Comparison of ENCODE assay signal across 8 mouse cellular contexts in the genomic region with DNA sequence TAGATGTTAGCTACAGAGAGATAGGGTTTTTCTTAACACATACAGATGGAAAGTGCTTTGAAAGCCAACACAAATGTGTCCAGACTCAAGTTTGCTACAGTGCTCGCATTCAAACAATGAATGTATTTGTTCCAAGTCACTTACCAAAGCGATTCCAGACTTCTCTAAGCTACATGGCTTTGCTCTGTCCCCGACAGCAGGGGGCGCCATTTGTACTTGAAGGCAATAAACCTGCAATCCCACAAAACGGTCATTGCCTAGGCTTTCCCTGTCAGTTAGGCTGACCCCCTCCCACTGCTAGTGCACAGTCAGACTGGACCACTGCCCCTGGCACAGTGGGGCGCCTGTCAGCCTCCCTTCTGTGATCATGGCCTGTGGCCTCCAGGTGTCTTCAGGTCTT. TPM values are rescaled to one million over a fixed set of nuclear protein-coding genes. Genes with fewer than 3 reads are reported as not detected.
DNase-seq lines count a peak whose midpoint lies in the region; ATAC-seq and TF ChIP-seq lines count a peak whose summit lies in the region.

No protein-coding gene starts in this region.

- no peaks in the 10 kb centered on the region for H3K4me1 ChIP-seq in heart, postnatal 0 days (ENCODE audit: control insufficient read depth, insufficient read depth)
- no peaks in the 10 kb centered on the region for H3K4me1 ChIP-seq in heart, embryonic 12.5 days (replicated peaks)
- H3K4me1 ChIP-seq in liver, embryonic 14.5 days (replicated peaks; ENCODE audit: control insufficient read depth in 2 of 2, insufficient read depth in 2 of 2, low read length in 1 of 2): no peaks in the 10 kb centered on the region
- H3K4me1 ChIP-seq in forebrain, embryonic 16.5 days (replicated peaks; ENCODE audit: control insufficient read depth, insufficient read depth, low read length): no peaks in the 10 kb centered on the region

- H3ac ChIP-seq in C2C12 (ENCODE audit: control insufficient read depth, insufficient read length, low read depth): no peak overlapping the region

- no peak for TF ChIP-seq EP300 in heart, postnatal 0 days (IDR thresholded peaks at IDR 0.05; ENCODE audit: low read depth)
- TF ChIP-seq EP300 in liver, embryonic 14.5 days (IDR thresholded peaks at IDR 0.05; ENCODE audit: low read depth): no peak

- H3K79me3 ChIP-seq in C2C12 (ENCODE audit: low read depth): no peaks in the 10 kb centered on the region

- 52% methylated on average over 6 of the region's 6 CpGs for WGBS in heart, postnatal 0 days
- 52% methylated on average over 6 of the region's 6 CpGs for WGBS in heart, embryonic 12.5 days
- 33% methylated on average over 6 of the region's 6 CpGs for WGBS in liver, embryonic 14.5 days (ENCODE audit: insufficient replicate concordance)
- 36% methylated on average over 6 of the region's 6 CpGs for WGBS in forebrain, embryonic 16.5 days

- no peak overlapping the region for H3K4me3 ChIP-seq in heart, postnatal 0 days (ENCODE audit: low read depth, low read length)
- H3K4me3 ChIP-seq in heart, embryonic 12.5 days: no peak overlapping the region
- no peak overlapping the region for H3K4me3 ChIP-seq in C2C12 (ENCODE audit: insufficient read depth, poor library complexity, severe bottlenecking)
- no peak overlapping the region for H3K4me3 ChIP-seq in liver, embryonic 14.5 days (ENCODE audit: insufficient read depth in 1 of 2, low read depth in 2 of 2, low read length in 2 of 2)
- no peak overlapping the region for H3K4me3 ChIP-seq in forebrain, embryonic 16.5 days (replicated peaks; ENCODE audit: low read length)

- no peaks in the 10 kb centered on the region for H3K27me3 ChIP-seq in heart, postnatal 0 days (ENCODE audit: control insufficient read depth, insufficient read depth, low read length)
- no peaks in the 10 kb centered on the region; the same call in 1 of the 2 replicates for H3K27me3 ChIP-seq in heart, embryonic 12.5 days (replicated peaks)
- H3K27me3 ChIP-seq in C2C12 (ENCODE audit: control insufficient read depth, insufficient read depth, insufficient read length): no peaks in the 10 kb centered on the region
- H3K27me3 ChIP-seq in liver, embryonic 14.5 days (ENCODE audit: control insufficient read depth, insufficient read depth, low read length): no peaks in the 10 kb centered on the region; the same call in 1 of the 2 replicates
- peaks cover 3% of the 10 kb centered on the region; the same call in 1 of the 2 replicates for H3K27me3 ChIP-seq in forebrain, embryonic 16.5 days (replicated peaks; ENCODE audit: control insufficient read depth, insufficient read depth, low read length)

- peak; percentile 29; the same call in 1 of the 2 replicates for TF ChIP-seq CTCF in heart, postnatal 0 days (IDR thresholded peaks at IDR 0.05; ENCODE audit: low read depth)
- TF ChIP-seq CTCF in C2C12 (IDR thresholded peaks at IDR 0.05; ENCODE audit: control insufficient read depth, insufficient read depth, insufficient read length): peak; percentile 26
- TF ChIP-seq CTCF in liver, embryonic 14.5 days (IDR thresholded peaks at IDR 0.05; ENCODE audit: low read depth): peak; percentile 80

- no peak overlapping the region for H3K9ac ChIP-seq in heart, postnatal 0 days (replicated peaks; ENCODE audit: low read depth, low read length)
- no peak overlapping the region for H3K9ac ChIP-seq in heart, embryonic 12.5 days
- no peak overlapping the region for H3K9ac ChIP-seq in liver, embryonic 14.5 days (replicated peaks)
- no peak overlapping the region for H3K9ac ChIP-seq in forebrain, embryonic 16.5 days (replicated peaks; ENCODE audit: low read depth, low read length)

- DNase-seq in heart, postnatal 0 days (ENCODE audit: low spot score): no peak
- DNase-seq in T-cell, adult 2 months (ENCODE audit: low spot score): peak; percentile 46
- DNase-seq in liver, embryonic 14.5 days (ENCODE audit: low read depth in 3 of 3, low spot score in 3 of 3): peak; percentile 34 to 47 (median 46)
- DNase-seq in spleen, adult 18-20 months: peak; percentile 18 to 64

- no peak overlapping the region for H3K4me2 ChIP-seq in heart, postnatal 0 days (ENCODE audit: low read depth, low read length)
- H3K4me2 ChIP-seq in heart, embryonic 12.5 days: no peak overlapping the region
- no peak overlapping the region for H3K4me2 ChIP-seq in liver, embryonic 14.5 days (ENCODE audit: low read depth)
- H3K4me2 ChIP-seq in forebrain, embryonic 16.5 days (ENCODE audit: low read length): no peak overlapping the region

- H3K79me2 ChIP-seq in C2C12 (ENCODE audit: control insufficient read depth, insufficient read depth): no peaks in the 10 kb centered on the region

- no peaks in the 10 kb centered on the region for H3K9me3 ChIP-seq in heart, postnatal 0 days (replicated peaks; ENCODE audit: control insufficient read depth, low read length)
- no peaks in the 10 kb centered on the region for H3K9me3 ChIP-seq in heart, embryonic 12.5 days (replicated peaks)
- H3K9me3 ChIP-seq in liver, embryonic 14.5 days (ENCODE audit: control insufficient read depth, low read length): no peaks in the 10 kb centered on the region
- H3K9me3 ChIP-seq in forebrain, embryonic 16.5 days (ENCODE audit: control insufficient read depth, low read length): no peaks in the 10 kb centered on the region

- peaks cover 27% of the 10 kb centered on the region for H3K36me3 ChIP-seq in heart, postnatal 0 days (replicated peaks; ENCODE audit: control insufficient read depth, insufficient read depth, low read length)
- H3K36me3 ChIP-seq in heart, embryonic 12.5 days: peaks cover 45% of the 10 kb centered on the region
- H3K36me3 ChIP-seq in C2C12 (ENCODE audit: control insufficient read depth, insufficient read depth): peaks cover 18% of the 10 kb centered on the region
- H3K36me3 ChIP-seq in liver, embryonic 14.5 days (replicated peaks; ENCODE audit: control insufficient read depth, insufficient read depth, low read depth): no peaks in the 10 kb centered on the region
- H3K36me3 ChIP-seq in forebrain, embryonic 16.5 days (ENCODE audit: control insufficient read depth, insufficient read depth): peaks cover 13% of the 10 kb centered on the region

- no peak overlapping the region for H3K27ac ChIP-seq in heart, postnatal 0 days (ENCODE audit: low read depth)
- no peak overlapping the region for H3K27ac ChIP-seq in heart, embryonic 12.5 days (ENCODE audit: poor library complexity, severe bottlenecking)
- H3K27ac ChIP-seq in liver, embryonic 14.5 days: no peak overlapping the region
- no peak overlapping the region for H3K27ac ChIP-seq in forebrain, embryonic 16.5 days (ENCODE audit: low read length)

- no peak for ATAC-seq in heart, postnatal 0 days (ENCODE audit: insufficient read depth, low read depth)
- no peak for ATAC-seq in heart, embryonic 12.5 days (ENCODE audit: insufficient number of reproducible peaks, low FRiP score)
- ATAC-seq in erythroblast, adult 5-6 weeks (replicated peaks; ENCODE audit: low FRiP score, poor library complexity, severe bottlenecking): peak; percentile 58
- ATAC-seq in liver, embryonic 14.5 days (ENCODE audit: insufficient read depth): no peak
- no peak for ATAC-seq in forebrain, embryonic 16.5 days

TF ChIP-seq in C2C12, 6 proteins besides CTCF, POLR2A, EP300 and RAD21:
- TF ChIP-seq MAX (IDR thresholded peaks at IDR 0.05) (no peak), USF1 (IDR thresholded peaks at IDR 0.05; ENCODE audit: low read depth) (no peak), FOSL1 (IDR thresholded peaks at IDR 0.05; ENCODE audit: insufficient read depth, low read length, poor library complexity, severe bottlenecking) (no peak), MYOG (IDR thresholded peaks at IDR 0.05; ENCODE audit: control insufficient read depth, extremely low read depth, insufficient read length) (no peak), MYOD1 (IDR thresholded peaks at IDR 0.05; ENCODE audit: control insufficient read depth, insufficient read length, low read depth) (no peak), CEBPB (IDR thresholded peaks at IDR 0.05; ENCODE audit: low read depth) (no peak)

RNA-seq across cellular contexts. Expression of a gene that starts 8.7 kb away (rescaled TPM):
- total RNA-seq in heart, postnatal 0 days (2014; rRNA removed; ENCODE audit: low replicate concordance): 28.5 and 34.9 TPM in 2 replicates
- polyA plus RNA-seq in heart, postnatal 0 days (2015; fragmentation: Nextera tagmentation; extraction: Ambion mirVana): 81.7 and 87.3 TPM in 2 replicates
- 64.6 and 68.1 TPM in 2 replicates for polyA plus RNA-seq in heart, embryonic 12.5 days (2016; fragmentation: Nextera tagmentation; extraction: Ambion mirVana)
- polyA plus RNA-seq in C2C12 (2012; fragmentation: generic; extraction: Trizol): 88.2 TPM
- 0.96 and 10.0 TPM in 2 replicates for total RNA-seq in erythroblast, adult 5-6 weeks (2015; ENCODE audit: low replicate concordance)
- total RNA-seq in erythroblast, adult 5-6 weeks (2017; ENCODE audit: low replicate concordance): 2.2 and 10.7 TPM in 2 replicates
- polyA plus RNA-seq in liver, embryonic 14.5 days (2012; rRNA removed): 15.7 and 20.7 TPM in 2 replicates
- polyA plus RNA-seq in liver, embryonic 14.5 days (2014; fragmentation: Nextera tagmentation; extraction: Ambion mirVana): 46.5 and 47.5 TPM in 2 replicates
- polyA plus RNA-seq in forebrain, embryonic 16.5 days (2015; fragmentation: Nextera tagmentation; extraction: Ambion mirVana): 72.2 and 74.1 TPM in 2 replicates

RNA-seq across cellular contexts. Expression of a gene that starts 25.2 kb away (rescaled TPM):
- not detected in 2 replicates for total RNA-seq in heart, postnatal 0 days (2014; rRNA removed; ENCODE audit: low replicate concordance)
- 0.32 and 0.38 TPM in 2 replicates for polyA plus RNA-seq in heart, postnatal 0 days (2015; fragmentation: Nextera tagmentation; extraction: Ambion mirVana)
- 1.8 and 2.0 TPM in 2 replicates for polyA plus RNA-seq in heart, embryonic 12.5 days (2016; fragmentation: Nextera tagmentation; extraction: Ambion mirVana)
- polyA plus RNA-seq in C2C12 (2012; fragmentation: generic; extraction: Trizol): 0.11 TPM
- not detected in 2 replicates for total RNA-seq in erythroblast, adult 5-6 weeks (2015; ENCODE audit: low replicate concordance)
- total RNA-seq in erythroblast, adult 5-6 weeks (2017; ENCODE audit: low replicate concordance): 0.77 and 1.1 TPM in 2 replicates
- 0.41 and 0.44 TPM in 2 replicates for polyA plus RNA-seq in liver, embryonic 14.5 days (2012; rRNA removed)
- polyA plus RNA-seq in liver, embryonic 14.5 days (2014; fragmentation: Nextera tagmentation; extraction: Ambion mirVana): 0.14 and 0.18 TPM in 2 replicates
- polyA plus RNA-seq in forebrain, embryonic 16.5 days (2015; fragmentation: Nextera tagmentation; extraction: Ambion mirVana): 0.29 and 0.37 TPM in 2 replicates

RNA-seq across cellular contexts. Expression of a gene that starts 40.4 kb away (rescaled TPM):
- total RNA-seq in heart, postnatal 0 days (2014; rRNA removed; ENCODE audit: low replicate concordance): not detected in 2 replicates
- 0.86 and 1.0 TPM in 2 replicates for polyA plus RNA-seq in heart, postnatal 0 days (2015; fragmentation: Nextera tagmentation; extraction: Ambion mirVana)
- polyA plus RNA-seq in heart, embryonic 12.5 days (2016; fragmentation: Nextera tagmentation; extraction: Ambion mirVana): 3.2 and 3.8 TPM in 2 replicates
- polyA plus RNA-seq in C2C12 (2012; fragmentation: generic; extraction: Trizol): 0.48 TPM
- total RNA-seq in erythroblast, adult 5-6 weeks (2015; ENCODE audit: low replicate concordance): not detected in 2 replicates
- total RNA-seq in erythroblast, adult 5-6 weeks (2017; ENCODE audit: low replicate concordance): not detected in 2 replicates
- 0.63 and 0.69 TPM in 2 replicates for polyA plus RNA-seq in liver, embryonic 14.5 days (2012; rRNA removed)
- polyA plus RNA-seq in liver, embryonic 14.5 days (2014; fragmentation: Nextera tagmentation; extraction: Ambion mirVana): 1.0 and 1.1 TPM in 2 replicates
- 0.67 TPM in 1 of 2 replicates, not detected in the other for polyA plus RNA-seq in forebrain, embryonic 16.5 days (2015; fragmentation: Nextera tagmentation; extraction: Ambion mirVana)

Comparison
In these comparisons a context has a peak if more than half of its experiments do, and no peak if none do; other contexts are left out.
1. CTCF ChIP-seq: peak in every context shown above with its lines; median percentile 80 in liver, embryonic 14.5 days; 29 in heart, postnatal 0 days; 26 in C2C12.